Comparison of ENCODE assay signal across 1 mouse cellular context in the genomic region with DNA sequence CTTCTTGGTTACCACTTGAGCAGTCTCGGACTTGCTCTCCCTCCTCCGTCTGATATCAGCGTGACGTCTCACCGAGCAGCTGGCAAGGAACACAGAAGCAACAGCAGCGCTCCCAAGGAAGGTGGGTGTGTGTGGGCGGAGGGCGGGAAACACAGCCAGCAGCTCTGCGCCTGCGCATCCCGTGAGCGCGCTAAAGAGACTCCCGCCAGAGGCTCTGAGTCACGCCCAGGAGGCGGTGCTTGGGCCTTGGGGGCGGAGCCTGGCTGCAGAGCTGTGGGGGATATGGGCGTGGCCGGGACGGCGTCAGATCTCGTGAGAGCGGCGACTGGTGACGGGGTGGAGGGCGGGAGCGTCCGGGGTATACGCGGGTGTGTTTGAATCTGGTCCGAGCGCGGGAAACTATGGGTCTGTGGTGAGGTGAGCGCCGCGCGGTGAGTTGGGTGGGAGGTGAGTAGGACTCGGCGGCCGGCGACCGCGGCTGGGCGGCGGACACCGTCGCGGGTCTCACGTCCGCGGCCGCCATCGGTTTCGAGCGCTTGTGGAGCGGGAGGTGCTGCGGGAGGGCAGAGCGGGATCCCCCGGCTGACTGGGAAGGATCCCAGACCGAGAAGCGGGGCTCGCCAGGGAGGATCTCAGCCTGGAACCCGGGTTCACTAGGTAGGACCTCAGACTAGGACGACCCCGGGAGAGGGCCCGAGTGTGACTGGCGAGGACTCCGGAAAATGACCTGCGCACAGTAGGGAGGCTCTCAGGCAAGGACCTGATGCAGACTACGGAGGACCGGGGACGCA.
TF ChIP-seq lines count a peak whose summit lies in the region.

A gene (plus strand): TSS at position 358 of the 791 bp plus-strand sequence.

TF ChIP-seq in myocyte, 11 proteins besides CTCF, POLR2A, EP300 and RAD21 (continued from another document):
- no peak for TF ChIP-seq CEBPB (IDR thresholded peaks at IDR 0.05; ENCODE audit: insufficient read depth, poor library complexity, severe bottlenecking)
- no peak for TF ChIP-seq USF1 (IDR thresholded peaks at IDR 0.05; ENCODE audit: low read depth)
- TF ChIP-seq E2F4 (IDR thresholded peaks at IDR 0.05; ENCODE audit: insufficient read depth): peak; percentile 85
